Mouse (Mus musculus) bone marrow, adult 2 months (tissue): ENCODE results near the gene Tph1. TPM values are rescaled to one million over a fixed set of nuclear protein-coding genes. Genes with fewer than 3 reads are reported as not detected.
"Not testable (repeated sequence)": the region's sequence is repeated elsewhere in the genome, so short reads cannot be mapped to it uniquely, and the experiment has no call there.

ENCODE experiments used
- H3K27ac ChIP-seq: fragments of 200-500 bp; 2 replicates; pipeline ENCODE4 v1.5.1; 2012; ENCODE audit warnings: low read depth, mild to moderate bottlenecking, control low read depth, inconsistent platforms, low read length; ENCODE audit not compliant: control insufficient read depth, poor library complexity, insufficient read depth
- H3K4me1 ChIP-seq: fragments of 200-500 bp; 2 replicates; pipeline ENCODE4 v1.6.1; 2011; ENCODE audit warnings: low read length; ENCODE audit not compliant: control insufficient read depth, insufficient read depth
- H3K4me3 ChIP-seq: fragments of 200-500 bp; replicated peaks from 2 replicates; pipeline ENCODE3; 2011; ENCODE audit warnings: mild to moderate bottlenecking, low read depth, low read length, control low read depth; ENCODE audit not compliant: control insufficient read depth
- CTCF ChIP-seq: fragments of 200-500 bp; IDR thresholded peaks from 2 replicates; pipeline ENCODE4 v1.5.1; 2011; ENCODE audit warnings: low read length, control low read depth; ENCODE audit not compliant: control insufficient read depth, insufficient read depth
- POLR2A ChIP-seq: fragments of 200-500 bp; IDR thresholded peaks from 2 replicates; pipeline ENCODE4 v1.6.1; 2011; ENCODE audit warnings: low read depth, mild to moderate bottlenecking, control low read depth, low read length, borderline replicate concordance; ENCODE audit not compliant: control insufficient read depth
- WGBS: fragments of 180-500 bp; shearing (Covaris S2); methylation state at CpG from one replicate; pipeline ENCODE4 v1.1.7; 2018; 5-methylcytosine and 5-hydroxymethylcytosine counted together
- polyA plus RNA-seq: library from polyadenylated mRNA; stranded (reverse); fragments of >200 nt; gene quantifications from 2 replicates; pipeline ENCODE4 v1.2.4, GENCODE M21; 2011; ENCODE audit warnings: low replicate concordance; ENCODE audit not compliant: missing spikeins, insufficient read depth, insufficient read length

The Tph1 gene
- polyA plus RNA-seq, 1 experiment = not detected

GRCm38 (mm10) chr7:46700521-46701025 lies 28.2 kb upstream of the Tph1 start:
- WGBS = 92% methylated on average over 6 of the region's 6 CpGs
- Histone ChIP-seq H3K4me1 (no peaks in the 10 kb centered on the region; the same call in 1 of the 2 replicates), H3K27ac (no peak overlapping the region), H3K4me3 (no peak overlapping the region)
- TF ChIP-seq CTCF (no peak), POLR2A (no peak)

- WGBS = 63% methylated on average over 1 of the region's 1 CpGs
- H3K27ac ChIP-seq = no peak overlapping the region
- TF ChIP-seq POLR2A (no peak), CTCF (no peak)
These were observed 24.4 kb upstream of the Tph1 start for GRCm38 (mm10) chr7:46696754-46697153.

GRCm38 (mm10) chr7:46686827-46687226 lies 14.5 kb upstream of the Tph1 start:
- H3K27ac ChIP-seq = no peak overlapping the region
- WGBS = 39% methylated on average over 5 of the region's 5 CpGs
- no peak overlapping the region for H3K4me3 ChIP-seq
- TF ChIP-seq CTCF (no peak), POLR2A (no peak)
- H3K4me1 ChIP-seq = no peaks in the 10 kb centered on the region

More at GRCm38 (mm10) chr7:46696754-46697153, 24.4 kb upstream of the Tph1 start:
- H3K4me1 ChIP-seq = no peaks in the 10 kb centered on the region; the same call in 1 of the 2 replicates
- no peak overlapping the region for H3K4me3 ChIP-seq

GRCm38 (mm10) chr7:46680732-46681131 lies 8.4 kb upstream of the Tph1 start:
- Histone ChIP-seq H3K4me3 (no peak overlapping the region), H3K4me1 (no peaks in the 10 kb centered on the region), H3K27ac (no peak overlapping the region)
- TF ChIP-seq POLR2A (no peak), CTCF (no peak)

- 67% methylated on average over 7 of the region's 7 CpGs for WGBS
- not testable (repeated sequence) for H3K27ac ChIP-seq, H3K4me3 ChIP-seq, H3K4me1 ChIP-seq
These were observed 6.7 kb upstream of the Tph1 start for GRCm38 (mm10) chr7:46679044-46679443.

GRCm38 (mm10) chr7:46678417-46678816 lies 6.1 kb upstream of the Tph1 start:
- Histone ChIP-seq H3K27ac (no peak overlapping the region), H3K4me1 (no peaks in the 10 kb centered on the region), H3K4me3 (no peak overlapping the region)
- no peak for TF ChIP-seq POLR2A
- no peak for TF ChIP-seq CTCF
- 32% methylated on average over 3 of the region's 3 CpGs for WGBS

- TF ChIP-seq CTCF (no peak), POLR2A (no peak)
- Histone ChIP-seq H3K27ac (no peak overlapping the region), H3K4me3 (no peak overlapping the region), H3K4me1 (no peaks in the 10 kb centered on the region)
- 72% methylated on average over 5 of the region's 5 CpGs for WGBS
These were observed 4.5 kb upstream of the Tph1 start for GRCm38 (mm10) chr7:46676808-46677360.

- H3K27ac ChIP-seq = no peak overlapping the region
- H3K4me1 ChIP-seq = no peaks in the 10 kb centered on the region
- 68% methylated on average over 8 of the region's 8 CpGs for WGBS
- TF ChIP-seq CTCF = no peak
- TF ChIP-seq POLR2A = no peak
- H3K4me3 ChIP-seq = no peak overlapping the region
These were observed 3.5 kb upstream of the Tph1 start for GRCm38 (mm10) chr7:46675886-46676285.

GRCm38 (mm10) chr7:46675061-46675460 lies 2.7 kb upstream of the Tph1 start:
- WGBS = 86% methylated on average over 7 of the region's 7 CpGs
- no peak for TF ChIP-seq CTCF
- no peak for TF ChIP-seq POLR2A
- no peak overlapping the region for H3K4me3 ChIP-seq
- H3K27ac ChIP-seq = no peak overlapping the region
- no peaks in the 10 kb centered on the region for H3K4me1 ChIP-seq
